Mouse (Mus musculus): ENCODE measurements around the gene Vmn1r214. TPM values are rescaled to one million over a fixed set of nuclear protein-coding genes. Genes with fewer than 3 reads are reported as not detected.

Vmn1r214 gene
- polyA plus RNA-seq, 1 experiment from 2014 or later: not detected

Other genes with a start within 250 kb of the Vmn1r214 start
- gene Vmn1r209, start 220.7 kb upstream of the Vmn1r214 start, polyA plus RNA-seq (2015; fragmentation: Nextera tagmentation; extraction: Ambion mirVana): not detected in 2 replicates
- not detected in 2 replicates for gene Vmn1r210, start 199.1 kb upstream of the Vmn1r214 start, polyA plus RNA-seq (2015; fragmentation: Nextera tagmentation; extraction: Ambion mirVana)
- not detected in 2 replicates for gene Vmn1r211, start 172.9 kb upstream of the Vmn1r214 start, polyA plus RNA-seq (2015; fragmentation: Nextera tagmentation; extraction: Ambion mirVana)
- not detected in 2 replicates for gene Vmn1r212, start 146.2 kb upstream of the Vmn1r214 start, polyA plus RNA-seq (2015; fragmentation: Nextera tagmentation; extraction: Ambion mirVana)
- gene Vmn1r213, start 22.8 kb upstream of the Vmn1r214 start, polyA plus RNA-seq (2015; fragmentation: Nextera tagmentation; extraction: Ambion mirVana): not detected in 2 replicates
- gene Vmn1r215, start 37.6 kb downstream of the Vmn1r214 start, polyA plus RNA-seq (2015; fragmentation: Nextera tagmentation; extraction: Ambion mirVana): not detected in 2 replicates
- gene Vmn1r217, start 87.8 kb downstream of the Vmn1r214 start, polyA plus RNA-seq (2015; fragmentation: Nextera tagmentation; extraction: Ambion mirVana): not detected in 2 replicates
- gene Vmn1r218, start 102.7 kb downstream of the Vmn1r214 start, polyA plus RNA-seq (2015; fragmentation: Nextera tagmentation; extraction: Ambion mirVana): not detected in 2 replicates
- not detected in 2 replicates for gene Vmn1r219, start 128.9 kb downstream of the Vmn1r214 start, polyA plus RNA-seq (2015; fragmentation: Nextera tagmentation; extraction: Ambion mirVana)
- gene Vmn1r220, start 157.6 kb downstream of the Vmn1r214 start, polyA plus RNA-seq (2015; fragmentation: Nextera tagmentation; extraction: Ambion mirVana): not detected in 2 replicates
- not detected in 2 replicates for gene Vmn1r221, start 183.7 kb downstream of the Vmn1r214 start, polyA plus RNA-seq (2015; fragmentation: Nextera tagmentation; extraction: Ambion mirVana)
- not detected in 2 replicates for gene Vmn1r222, start 205.5 kb downstream of the Vmn1r214 start, polyA plus RNA-seq (2015; fragmentation: Nextera tagmentation; extraction: Ambion mirVana)
- not detected in 2 replicates for gene Vmn1r223, start 216.7 kb downstream of the Vmn1r214 start, polyA plus RNA-seq (2015; fragmentation: Nextera tagmentation; extraction: Ambion mirVana)

Data from neural tube, embryonic 15.5 days (tissue).